Mouse (Mus musculus): ENCODE measurements at regions not wholly inside any gene's neighbourhood (a gene's known extent, or its start where the extent isn't known, plus 50 kb on each side); places are given as distances from the start of the nearest gene placed in this dataset.

DNA sequence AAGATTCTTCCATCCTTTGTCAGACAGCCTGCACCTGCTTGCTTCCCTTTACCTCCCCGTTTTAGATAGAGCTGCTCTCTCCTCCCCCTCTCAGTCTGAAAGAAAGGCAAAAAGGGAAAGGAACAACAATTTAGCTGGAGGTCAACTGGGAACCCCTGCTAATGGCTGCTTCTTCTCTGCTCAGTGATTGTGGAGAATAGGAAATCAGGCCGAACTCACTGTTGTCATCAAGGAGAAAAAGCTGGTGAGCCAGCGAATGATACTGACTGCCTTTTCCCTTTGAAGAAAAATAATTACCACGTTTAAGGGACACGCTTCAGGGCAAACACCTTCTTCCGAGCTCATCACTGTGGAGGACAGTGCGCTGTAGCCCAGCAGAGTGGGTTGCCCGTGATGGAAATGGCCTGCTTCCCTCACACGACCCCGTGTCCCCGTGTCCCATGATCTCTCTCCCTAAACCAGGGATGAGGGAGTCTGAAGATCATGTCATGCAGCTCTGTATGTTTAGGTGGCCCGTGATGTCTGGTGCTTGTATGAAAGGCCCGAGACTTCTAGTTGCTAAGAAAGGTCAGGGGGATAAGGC is 183.8 kb upstream of the Sash1 start:
- TF ChIP-seq FLI1 (IDR thresholded peaks at IDR 0.05; ENCODE audit: low read length): no peak
- TF ChIP-seq GATA1 (IDR thresholded peaks at IDR 0.05; ENCODE audit: borderline replicate concordance, low read length): no peak
- H3K36me3 ChIP-seq (replicated peaks; ENCODE audit: low read length): no peaks in the 10 kb centered on the region
- H3K27me3 ChIP-seq (replicated peaks): no peaks in the 10 kb centered on the region
- H3K9me3 ChIP-seq: no peaks in the 10 kb centered on the region
- H3K4me3 ChIP-seq (replicated peaks): no peak overlapping the region
- no peaks in the 10 kb centered on the region for H3K4me1 ChIP-seq

GRCm38 (mm10) chr10:9066566-9066965 is 180.7 kb upstream of the Sash1 start:
- H3K27me3 ChIP-seq (replicated peaks): no peaks in the 10 kb centered on the region
- no peaks in the 10 kb centered on the region for H3K9me3 ChIP-seq
- no peak overlapping the region for H3K4me3 ChIP-seq (replicated peaks)
- H3K36me3 ChIP-seq (replicated peaks; ENCODE audit: low read length): no peaks in the 10 kb centered on the region
- no peaks in the 10 kb centered on the region for H3K4me1 ChIP-seq
- no peak for TF ChIP-seq FLI1 (IDR thresholded peaks at IDR 0.05; ENCODE audit: low read length)
- TF ChIP-seq GATA1 (IDR thresholded peaks at IDR 0.05; ENCODE audit: borderline replicate concordance, low read length): no peak

DNA sequence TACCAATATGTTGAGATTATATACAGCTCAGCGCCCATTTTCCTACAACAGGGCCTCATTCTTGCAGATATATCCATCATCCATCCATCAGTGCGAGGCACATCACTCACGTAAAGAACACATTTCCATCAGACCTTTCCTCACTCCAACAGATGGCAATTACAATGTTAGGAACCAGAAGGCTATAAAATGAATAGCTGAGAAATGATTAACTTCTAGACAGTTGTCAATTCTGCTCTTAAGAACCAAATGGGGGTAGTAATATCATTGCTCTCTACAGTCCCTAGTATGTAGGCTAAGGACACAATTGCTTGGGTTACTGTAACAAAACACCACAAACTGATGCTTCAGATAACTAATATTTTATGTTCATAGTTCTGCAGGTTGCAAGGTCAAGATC is 176.1 kb upstream of the Sash1 start:
- Histone ChIP-seq H3K9me3 (no peaks in the 10 kb centered on the region), H3K36me3 (replicated peaks; ENCODE audit: low read length) (no peaks in the 10 kb centered on the region), H3K4me1 (no peaks in the 10 kb centered on the region), H3K27me3 (replicated peaks) (no peaks in the 10 kb centered on the region), H3K4me3 (replicated peaks) (no peak overlapping the region)
- TF ChIP-seq FLI1 (IDR thresholded peaks at IDR 0.05; ENCODE audit: low read length): no peak
- TF ChIP-seq GATA1 (IDR thresholded peaks at IDR 0.05; ENCODE audit: borderline replicate concordance, low read length): no peak

DNA sequence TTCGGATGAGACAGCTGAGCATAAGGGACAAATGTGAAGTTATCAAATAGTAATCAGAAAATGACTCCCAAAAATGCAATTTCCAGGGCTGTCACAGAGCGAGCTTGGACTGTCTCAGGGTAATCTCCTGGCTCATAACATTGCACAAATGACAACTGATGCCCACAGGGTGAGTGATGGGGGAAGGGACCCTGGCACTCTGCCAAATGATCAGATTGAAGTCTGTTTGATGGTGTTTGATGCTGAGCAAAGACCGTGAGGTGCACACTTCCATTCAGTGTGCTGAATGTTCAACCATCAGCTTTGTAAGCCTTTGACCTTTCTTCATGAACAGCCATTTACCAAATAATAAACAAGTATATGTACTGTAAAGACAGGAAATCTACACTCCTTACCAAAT is 169.4 kb upstream of the Sash1 start:
- H3K27me3 ChIP-seq (replicated peaks): no peaks in the 10 kb centered on the region
- TF ChIP-seq GATA1 (IDR thresholded peaks at IDR 0.05; ENCODE audit: borderline replicate concordance, low read length) (no peak), FLI1 (IDR thresholded peaks at IDR 0.05; ENCODE audit: low read length) (no peak)
- no peak overlapping the region for H3K4me3 ChIP-seq (replicated peaks)
- no peaks in the 10 kb centered on the region for H3K36me3 ChIP-seq (replicated peaks; ENCODE audit: low read length)
- H3K4me1 ChIP-seq: no peaks in the 10 kb centered on the region
- H3K9me3 ChIP-seq: no peaks in the 10 kb centered on the region

GRCm38 (mm10) chr10:9053371-9053770 is 167.5 kb upstream of the Sash1 start:
- no peaks in the 10 kb centered on the region for H3K27me3 ChIP-seq (replicated peaks)
- H3K9me3 ChIP-seq: no peaks in the 10 kb centered on the region
- no peak for TF ChIP-seq GATA1 (IDR thresholded peaks at IDR 0.05; ENCODE audit: borderline replicate concordance, low read length)
- TF ChIP-seq FLI1 (IDR thresholded peaks at IDR 0.05; ENCODE audit: low read length): no peak
- H3K36me3 ChIP-seq (replicated peaks; ENCODE audit: low read length): no peaks in the 10 kb centered on the region
- no peaks in the 10 kb centered on the region for H3K4me1 ChIP-seq
- no peak overlapping the region for H3K4me3 ChIP-seq (replicated peaks)

GRCm38 (mm10) chr10:9047341-9047740 is 161.5 kb upstream of the Sash1 start:
- no peak for TF ChIP-seq FLI1 (IDR thresholded peaks at IDR 0.05; ENCODE audit: low read length)
- no peak for TF ChIP-seq GATA1 (IDR thresholded peaks at IDR 0.05; ENCODE audit: borderline replicate concordance, low read length)
- H3K27me3 ChIP-seq (replicated peaks): no peaks in the 10 kb centered on the region

GRCm38 (mm10) chr10:9044746-9045370 is 159.0 kb upstream of the Sash1 start:
- Histone ChIP-seq H3K27me3 (replicated peaks) (no peaks in the 10 kb centered on the region), H3K4me1 (no peaks in the 10 kb centered on the region), H3K36me3 (replicated peaks; ENCODE audit: low read length) (no peaks in the 10 kb centered on the region), H3K9me3 (no peaks in the 10 kb centered on the region), H3K4me3 (replicated peaks) (no peak overlapping the region)
- TF ChIP-seq GATA1 (IDR thresholded peaks at IDR 0.05; ENCODE audit: borderline replicate concordance, low read length) (no peak), FLI1 (IDR thresholded peaks at IDR 0.05; ENCODE audit: low read length) (no peak)

More at GRCm38 (mm10) chr10:9047341-9047740, 161.5 kb upstream of the Sash1 start:
- Histone ChIP-seq H3K36me3 (replicated peaks; ENCODE audit: low read length) (no peaks in the 10 kb centered on the region), H3K9me3 (no peaks in the 10 kb centered on the region), H3K4me1 (no peaks in the 10 kb centered on the region), H3K4me3 (replicated peaks) (no peak overlapping the region)

GRCm38 (mm10) chr10:9043507-9043906 is 157.6 kb upstream of the Sash1 start:
- H3K9me3 ChIP-seq: 0 out of 2 replicates have a peak, but pooled peaks cover 4% of the 10 kb centered on the region
- H3K36me3 ChIP-seq (replicated peaks; ENCODE audit: low read length): no peaks in the 10 kb centered on the region
- no peak overlapping the region for H3K4me3 ChIP-seq (replicated peaks)
- H3K27me3 ChIP-seq (replicated peaks): no peaks in the 10 kb centered on the region
- no peaks in the 10 kb centered on the region for H3K4me1 ChIP-seq
- TF ChIP-seq GATA1 (IDR thresholded peaks at IDR 0.05; ENCODE audit: borderline replicate concordance, low read length) (no peak), FLI1 (IDR thresholded peaks at IDR 0.05; ENCODE audit: low read length) (no peak)

- H3K4me3 ChIP-seq (replicated peaks): no peak overlapping the region
- TF ChIP-seq GATA1 (IDR thresholded peaks at IDR 0.05; ENCODE audit: borderline replicate concordance, low read length): no peak
- no peak for TF ChIP-seq FLI1 (IDR thresholded peaks at IDR 0.05; ENCODE audit: low read length)
- no peaks in the 10 kb centered on the region for H3K27me3 ChIP-seq (replicated peaks)
- no peaks in the 10 kb centered on the region for H3K4me1 ChIP-seq
- peaks cover 3% of the 10 kb centered on the region; the same call in 1 of the 2 replicates for H3K9me3 ChIP-seq
- H3K36me3 ChIP-seq (replicated peaks; ENCODE audit: low read length): no peaks in the 10 kb centered on the region
Measured at GRCm38 (mm10) chr10:9030486-9030885, 144.6 kb upstream of the Sash1 start.

GRCm38 (mm10) chr10:9029506-9029905 is 143.6 kb upstream of the Sash1 start:
- Histone ChIP-seq H3K27me3 (replicated peaks) (no peaks in the 10 kb centered on the region), H3K9me3 (peaks cover 3% of the 10 kb centered on the region; the same call in 1 of the 2 replicates), H3K36me3 (replicated peaks; ENCODE audit: low read length) (no peaks in the 10 kb centered on the region), H3K4me3 (replicated peaks) (no peak overlapping the region), H3K4me1 (no peaks in the 10 kb centered on the region)
- TF ChIP-seq FLI1 (IDR thresholded peaks at IDR 0.05; ENCODE audit: low read length): no peak
- no peak for TF ChIP-seq GATA1 (IDR thresholded peaks at IDR 0.05; ENCODE audit: borderline replicate concordance, low read length)

All from megakaryocyte, embryonic 14.5 days (primary cell).